Mouse (Mus musculus): ENCODE measurements around the gene Slc12a5. TPM values are rescaled to one million over a fixed set of nuclear protein-coding genes. Genes with fewer than 3 reads are reported as not detected.

Slc12a5 gene
- polyA plus RNA-seq, 1 experiment from 2014 or later, result 0.12 TPM

GRCm38 (mm10) chr2:164979749-164980148, 19.1 kb downstream of the Slc12a5 start:
- H3K27ac ChIP-seq (replicated peaks), result no peak overlapping the region
- no peak overlapping the region for H3K4me2 ChIP-seq (replicated peaks; ENCODE audit: low read depth)
- no peaks in the 10 kb centered on the region for H3K27me3 ChIP-seq (ENCODE audit: control insufficient read depth, insufficient read depth, low read length)
- no peak for ATAC-seq (ENCODE audit: low FRiP score, low TSS enrichment)
- H3K36me3 ChIP-seq (ENCODE audit: control insufficient read depth, insufficient read depth, low read length), result no peaks in the 10 kb centered on the region
- H3K4me3 ChIP-seq (ENCODE audit: low read depth, low read length), result no peak overlapping the region
- peak; percentile 63 for DNase-seq (ENCODE audit: low spot score)
- H3K4me1 ChIP-seq (replicated peaks; ENCODE audit: control insufficient read depth, insufficient read depth), result no peaks in the 10 kb centered on the region
- no peaks in the 10 kb centered on the region for H3K9me3 ChIP-seq (ENCODE audit: control insufficient read depth, low read length)
- WGBS, result 20% methylated on average over 7 of the region's 7 CpGs
- TF ChIP-seq CTCF (IDR thresholded peaks at IDR 0.05; ENCODE audit: low read depth) (no peak), EP300 (optimal IDR thresholded peaks at IDR 0.05) (no peak)
- H3K9ac ChIP-seq (ENCODE audit: low read length), result no peak overlapping the region

DNA sequence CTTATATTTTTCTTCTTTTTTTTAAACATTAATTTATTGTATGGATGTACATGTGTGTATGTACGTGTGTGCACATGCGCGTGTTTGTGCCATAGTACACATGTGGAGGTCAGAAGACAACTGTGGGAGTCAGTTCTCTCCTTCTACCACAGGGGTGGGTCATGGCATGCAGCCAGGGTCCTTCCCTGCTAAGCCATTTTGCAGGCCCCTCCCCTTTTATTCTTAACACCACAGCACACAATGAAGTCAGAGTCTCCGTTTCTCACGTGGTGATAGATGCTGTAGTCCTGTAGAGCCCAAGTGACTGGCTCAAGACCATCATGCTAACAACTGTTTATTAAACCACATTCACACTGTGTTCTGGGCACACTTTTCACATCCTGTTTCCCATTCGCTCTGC, 25.4 kb downstream of the Slc12a5 start:
- Histone ChIP-seq H3K4me2 (replicated peaks; ENCODE audit: low read depth) (no peak overlapping the region), H3K36me3 (ENCODE audit: control insufficient read depth, insufficient read depth, low read length) (no peaks in the 10 kb centered on the region), H3K27ac (replicated peaks) (no peak overlapping the region), H3K9ac (ENCODE audit: low read length) (no peak overlapping the region), H3K27me3 (ENCODE audit: control insufficient read depth, insufficient read depth, low read length) (no peaks in the 10 kb centered on the region), H3K4me3 (ENCODE audit: low read depth, low read length) (no peak overlapping the region), H3K9me3 (ENCODE audit: control insufficient read depth, low read length) (no peaks in the 10 kb centered on the region), H3K4me1 (replicated peaks; ENCODE audit: control insufficient read depth, insufficient read depth) (no peaks in the 10 kb centered on the region)
- TF ChIP-seq CTCF (IDR thresholded peaks at IDR 0.05; ENCODE audit: low read depth) (no peak), EP300 (optimal IDR thresholded peaks at IDR 0.05) (no peak)
- no peak for ATAC-seq (ENCODE audit: low FRiP score, low TSS enrichment)
- WGBS, result 67% methylated on average over 6 of the region's 6 CpGs
- DNase-seq (ENCODE audit: low spot score), result no peak

DNA sequence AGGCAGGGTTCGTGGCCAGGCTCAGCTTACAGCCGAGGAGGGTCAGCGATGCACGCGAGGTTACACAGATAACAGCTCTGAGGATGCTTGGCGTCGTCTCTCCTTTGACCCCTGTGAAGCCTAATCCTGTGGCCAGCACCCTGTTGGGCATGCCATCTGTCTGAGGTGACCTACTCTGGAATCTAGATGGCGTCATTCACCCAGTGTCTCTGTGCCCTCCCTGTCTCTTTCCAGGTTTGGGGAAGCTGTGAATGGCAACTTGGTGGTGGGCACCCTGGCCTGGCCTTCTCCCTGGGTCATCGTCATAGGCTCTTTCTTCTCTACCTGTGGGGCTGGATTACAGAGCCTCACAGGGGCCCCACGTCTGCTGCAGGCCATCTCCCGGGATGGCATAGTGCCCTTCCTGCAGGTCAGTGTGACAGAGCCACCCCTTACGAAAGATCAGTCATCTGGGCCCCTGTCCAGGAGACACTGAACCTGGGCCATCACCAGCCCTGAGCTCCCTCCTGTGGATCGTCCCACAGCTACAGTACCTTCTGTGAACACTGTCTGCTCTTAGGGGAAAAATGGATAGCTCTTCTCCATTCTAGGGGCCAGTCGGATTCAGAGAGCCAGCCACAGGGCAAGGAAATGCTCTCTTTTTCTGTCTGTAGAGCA, 25.9 kb downstream of the Slc12a5 start:
- TF ChIP-seq CTCF (IDR thresholded peaks at IDR 0.05; ENCODE audit: low read depth) (no peak), EP300 (optimal IDR thresholded peaks at IDR 0.05) (no peak)
- H3K4me3 ChIP-seq (ENCODE audit: low read depth, low read length), result no peak overlapping the region
- no peak for ATAC-seq (ENCODE audit: low FRiP score, low TSS enrichment)
- H3K9me3 ChIP-seq (ENCODE audit: control insufficient read depth, low read length), result no peaks in the 10 kb centered on the region
- no peak overlapping the region for H3K9ac ChIP-seq (ENCODE audit: low read length)
- H3K36me3 ChIP-seq (ENCODE audit: control insufficient read depth, insufficient read depth, low read length), result no peaks in the 10 kb centered on the region
- 65% methylated on average over 14 of the region's 14 CpGs for WGBS
- no peak for DNase-seq (ENCODE audit: low spot score)
- H3K27me3 ChIP-seq (ENCODE audit: control insufficient read depth, insufficient read depth, low read length), result no peaks in the 10 kb centered on the region
- H3K4me2 ChIP-seq (replicated peaks; ENCODE audit: low read depth), result no peak overlapping the region
- H3K4me1 ChIP-seq (replicated peaks; ENCODE audit: control insufficient read depth, insufficient read depth), result no peaks in the 10 kb centered on the region
- no peak overlapping the region for H3K27ac ChIP-seq (replicated peaks)

GRCm38 (mm10) chr2:164988777-164989176, 28.2 kb downstream of the Slc12a5 start:
- Histone ChIP-seq H3K27ac (replicated peaks) (no peak overlapping the region), H3K4me2 (replicated peaks; ENCODE audit: low read depth) (no peak overlapping the region), H3K27me3 (ENCODE audit: control insufficient read depth, insufficient read depth, low read length) (no peaks in the 10 kb centered on the region), H3K9ac (ENCODE audit: low read length) (no peak overlapping the region), H3K4me1 (replicated peaks; ENCODE audit: control insufficient read depth, insufficient read depth) (no peaks in the 10 kb centered on the region), H3K9me3 (ENCODE audit: control insufficient read depth, low read length) (no peaks in the 10 kb centered on the region), H3K4me3 (ENCODE audit: low read depth, low read length) (no peak overlapping the region), H3K36me3 (ENCODE audit: control insufficient read depth, insufficient read depth, low read length) (no peaks in the 10 kb centered on the region)
- TF ChIP-seq CTCF (IDR thresholded peaks at IDR 0.05; ENCODE audit: low read depth), result no peak
- TF ChIP-seq EP300 (optimal IDR thresholded peaks at IDR 0.05), result no peak
- no peak for ATAC-seq (ENCODE audit: low FRiP score, low TSS enrichment)
- no peak for DNase-seq (ENCODE audit: low spot score)
- WGBS, result 57% methylated on average over 13 of the region's 13 CpGs

DNA sequence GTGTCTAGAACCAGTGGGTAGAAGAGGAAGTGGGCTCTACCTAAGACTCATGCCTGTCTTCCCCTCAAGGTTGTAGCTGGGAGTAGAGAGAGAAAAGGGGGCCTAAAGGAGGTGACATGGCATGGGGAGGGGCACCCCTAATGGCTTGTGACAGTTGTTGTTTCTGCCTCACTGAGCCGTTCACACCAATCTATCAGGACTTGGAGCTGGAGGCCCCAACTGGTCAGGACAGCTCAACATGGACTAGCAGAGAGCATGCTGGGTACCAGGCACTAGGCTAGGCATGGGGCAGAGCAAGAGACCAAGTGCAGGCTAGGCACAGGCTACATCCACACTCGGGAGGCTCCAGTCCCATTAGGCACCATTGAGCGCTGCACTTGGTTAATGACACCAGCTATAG, 30.5 kb downstream of the Slc12a5 start:
- no peaks in the 10 kb centered on the region for H3K36me3 ChIP-seq (ENCODE audit: control insufficient read depth, insufficient read depth, low read length)
- no peaks in the 10 kb centered on the region for H3K27me3 ChIP-seq (ENCODE audit: control insufficient read depth, insufficient read depth, low read length)
- H3K4me3 ChIP-seq (ENCODE audit: low read depth, low read length), result no peak overlapping the region
- ATAC-seq (ENCODE audit: low FRiP score, low TSS enrichment), result no peak
- 76% methylated on average over 3 of the region's 3 CpGs for WGBS
- H3K27ac ChIP-seq (replicated peaks), result no peak overlapping the region
- H3K9me3 ChIP-seq (ENCODE audit: control insufficient read depth, low read length), result no peaks in the 10 kb centered on the region
- DNase-seq (ENCODE audit: low spot score), result no peak
- no peak for TF ChIP-seq CTCF (IDR thresholded peaks at IDR 0.05; ENCODE audit: low read depth)
- H3K4me2 ChIP-seq (replicated peaks; ENCODE audit: low read depth), result no peak overlapping the region
- no peaks in the 10 kb centered on the region for H3K4me1 ChIP-seq (replicated peaks; ENCODE audit: control insufficient read depth, insufficient read depth)
- H3K9ac ChIP-seq (ENCODE audit: low read length), result no peak overlapping the region

DNA sequence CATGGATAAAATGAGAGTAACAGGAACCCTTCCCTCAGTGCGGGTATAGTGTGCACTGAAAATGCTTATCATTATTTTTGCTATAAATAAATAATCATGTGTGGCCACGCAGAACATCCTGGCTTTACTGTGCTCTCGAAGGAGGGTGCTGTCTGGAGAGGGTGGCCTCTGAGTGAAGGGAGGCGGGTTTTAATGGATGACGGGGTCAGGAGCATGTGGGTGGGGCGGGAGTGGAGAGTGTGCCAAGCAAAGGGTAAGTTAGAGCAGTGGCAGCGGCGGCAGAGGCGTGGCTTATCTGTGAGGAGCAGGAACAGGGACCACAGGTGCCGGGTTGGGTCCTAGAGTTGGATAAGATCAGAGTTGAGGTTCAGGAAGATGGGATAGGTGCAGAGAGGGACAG, 31.2 kb downstream of the Slc12a5 start:
- DNase-seq (ENCODE audit: low spot score), result peak; percentile 44
- Histone ChIP-seq H3K4me2 (replicated peaks; ENCODE audit: low read depth) (no peak overlapping the region), H3K36me3 (ENCODE audit: control insufficient read depth, insufficient read depth, low read length) (no peaks in the 10 kb centered on the region), H3K27me3 (ENCODE audit: control insufficient read depth, insufficient read depth, low read length) (no peaks in the 10 kb centered on the region), H3K9ac (ENCODE audit: low read length) (no peak overlapping the region), H3K4me1 (replicated peaks; ENCODE audit: control insufficient read depth, insufficient read depth) (no peaks in the 10 kb centered on the region), H3K9me3 (ENCODE audit: control insufficient read depth, low read length) (no peaks in the 10 kb centered on the region), H3K4me3 (ENCODE audit: low read depth, low read length) (no peak overlapping the region), H3K27ac (replicated peaks) (no peak overlapping the region)
- WGBS, result 25% methylated on average over 10 of the region's 10 CpGs
- TF ChIP-seq CTCF (IDR thresholded peaks at IDR 0.05; ENCODE audit: low read depth) (no peak), EP300 (optimal IDR thresholded peaks at IDR 0.05) (no peak)
- ATAC-seq (ENCODE audit: low FRiP score, low TSS enrichment), result no peak

Data from stomach, postnatal 0 days (tissue).